1 mouse cellular context compared by ENCODE assay signal in genomic region chr8:104144434-104145216, GRCm38 (mm10).
TF ChIP-seq lines count a peak whose summit lies in the region.

No protein-coding gene starts in this region.

TF ChIP-seq in CH12.LX, 34 proteins besides CTCF, POLR2A, EP300 and RAD21:
- peak; percentile 44; the same call in 1 of the 2 replicates for TF ChIP-seq MAX (IDR thresholded peaks at IDR 0.05; ENCODE audit: low read length)
- TF ChIP-seq TBP (conservative IDR thresholded peaks at IDR 0.05; ENCODE audit: low read depth, low read length): 0 out of 2 replicates have a peak, but pooled peaks have one; percentile 17
- no peak for TF ChIP-seq MXI1 (IDR thresholded peaks at IDR 0.05; ENCODE audit: low read depth, low read length)
- TF ChIP-seq E2F4 (IDR thresholded peaks at IDR 0.05; ENCODE audit: insufficient replicate concordance, low read depth, low read length): no peak
- TF ChIP-seq JUND (conservative IDR thresholded peaks at IDR 0.05; ENCODE audit: low read depth, low read length): peak; percentile 99
- 0 out of 2 replicates have a peak, but pooled peaks have one; percentile 62 for TF ChIP-seq MEF2A (IDR thresholded peaks at IDR 0.05; ENCODE audit: borderline replicate concordance, low read depth, low read length)
- no peak for TF ChIP-seq ZKSCAN1 (IDR thresholded peaks at IDR 0.05; ENCODE audit: borderline replicate concordance, low read depth, low read length)
- no peak for TF ChIP-seq MYC (IDR thresholded peaks at IDR 0.05; ENCODE audit: low read depth, low read length)
- TF ChIP-seq ZC3H11A (IDR thresholded peaks at IDR 0.05; ENCODE audit: low read depth, low read length): no peak
- peak; percentile 63 for TF ChIP-seq SMC3 (IDR thresholded peaks at IDR 0.05; ENCODE audit: low read depth, low read length)
- no peak for TF ChIP-seq KAT2A (IDR thresholded peaks at IDR 0.05; ENCODE audit: insufficient replicate concordance, low read length)
- peak; percentile 41 for TF ChIP-seq BHLHE40 (IDR thresholded peaks at IDR 0.05; ENCODE audit: low read depth, low read length)
- TF ChIP-seq ZMIZ1 (IDR thresholded peaks at IDR 0.05; ENCODE audit: low read depth, low read length): no peak
- peak; percentile 96 for TF ChIP-seq JUN (IDR thresholded peaks at IDR 0.05; ENCODE audit: insufficient read depth, low read depth, low read length)
- no peak for TF ChIP-seq RCOR1 (conservative IDR thresholded peaks at IDR 0.05; ENCODE audit: low read depth, low read length)
- TF ChIP-seq CHD1 (IDR thresholded peaks at IDR 0.05; ENCODE audit: low read depth, low read length): no peak
- TF ChIP-seq NELFE (IDR thresholded peaks at IDR 0.05; ENCODE audit: low read depth, low read length): no peak
- TF ChIP-seq USF1 (IDR thresholded peaks at IDR 0.05; ENCODE audit: low read depth, low read length): no peak
- TF ChIP-seq MAFK (IDR thresholded peaks at IDR 0.05; ENCODE audit: insufficient replicate concordance, low read length): 0 out of 2 replicates have a peak, but pooled peaks have one; percentile 36
- no peak for TF ChIP-seq GABPA (IDR thresholded peaks at IDR 0.05; ENCODE audit: insufficient replicate concordance, low read depth, low read length)
- no peak for TF ChIP-seq ELF1 (IDR thresholded peaks at IDR 0.05; ENCODE audit: low read depth, low read length)
- TF ChIP-seq PAX5 (IDR thresholded peaks at IDR 0.05; ENCODE audit: low read length): no peak
- TF ChIP-seq ETS1 (conservative IDR thresholded peaks at IDR 0.05; ENCODE audit: low read depth, low read length): peak; percentile 63
- no peak for TF ChIP-seq USF2 (conservative IDR thresholded peaks at IDR 0.05; ENCODE audit: low read depth, low read length)
- no peak for TF ChIP-seq HCFC1 (IDR thresholded peaks at IDR 0.05; ENCODE audit: low read depth, low read length)
- 0 out of 2 replicates have a peak, but pooled peaks have one; percentile 59 for TF ChIP-seq TCF12 (IDR thresholded peaks at IDR 0.05; ENCODE audit: low read depth, low read length)
- TF ChIP-seq UBTF (IDR thresholded peaks at IDR 0.05; ENCODE audit: low read depth, low read length): no peak
- peak; percentile 77 for TF ChIP-seq IRF4 (IDR thresholded peaks at IDR 0.05; ENCODE audit: low read depth, low read length)
